Mouse (Mus musculus) spleen, adult 18-20 months (tissue): ENCODE results near the gene Vmn2r92.
"Not testable (repeated sequence)": the region's sequence is repeated elsewhere in the genome, so short reads cannot be mapped to it uniquely, and the experiment has no call there.

ENCODE experiments used
- DNase-seq, 2 experiments: peaks; one replicate each; pipeline ENCODE4 v3.0.0; 2022; ENCODE audit warnings: mixed read lengths in 2 of 2

The Vmn2r92 gene

GRCm38 (mm10) chr17:18151587-18151986, at the start of gene Vmn2r92:
Gene Vmn2r92 (plus strand): TSS chr17:18151887.
- not testable (repeated sequence) for DNase-seq

GRCm38 (mm10) chr17:18102265-18102664, 49.4 kb upstream of the Vmn2r92 start:
- DNase-seq, result not testable (repeated sequence)

GRCm38 (mm10) chr17:18161194-18161593, 9.5 kb downstream of the Vmn2r92 start:
- DNase-seq, result not testable (repeated sequence)

GRCm38 (mm10) chr17:18189732-18190131, 38.0 kb downstream of the Vmn2r92 start:
- DNase-seq, result no peak

- DNase-seq, result no peak
Measured at GRCm38 (mm10) chr17:18221300-18221699, 69.6 kb downstream of the Vmn2r92 start.

GRCm38 (mm10) chr17:18231996-18232395, 80.3 kb downstream of the Vmn2r92 start:
- no peak for DNase-seq

GRCm38 (mm10) chr17:18236931-18237330, 85.2 kb downstream of the Vmn2r92 start:
- DNase-seq, result no peak
